Mouse (Mus musculus) layer of hippocampus, postnatal 14 days (tissue): ENCODE results near the gene Nsf. TPM values are rescaled to one million over a fixed set of nuclear protein-coding genes. Genes with fewer than 3 reads are reported as not detected.

ENCODE experiments used
- DNase-seq, 2 experiments: peaks; one replicate each; pipeline ENCODE4 v3.0.0; 2021 to 2022; ENCODE audit warnings: low spot score in 2 of 2, mixed read lengths in 1 of 2
- total RNA-seq, 2 experiments: library from RNA; stranded (reverse); gene quantifications; 2 replicates each; pipeline ENCODE4 v1.2.3; 2021

Gene Nsf
- total RNA-seq, 2 experiments from 2014 or later: 994 to 1,064 TPM

GRCm38 (mm10) chr11:103789951-103790350 lies 163.9 kb downstream of the Nsf start:
- no peak for DNase-seq

GRCm38 (mm10) chr11:103780152-103780551 lies 173.7 kb downstream of the Nsf start:
- no peak for DNase-seq

- DNase-seq: no peak
Measured at GRCm38 (mm10) chr11:103774228-103774530, 179.7 kb downstream of the Nsf start.

GRCm38 (mm10) chr11:103773387-103774227 lies 180.2 kb downstream of the Nsf start, which contains the start of gene Wnt3:
TSS of gene Wnt3 (plus strand) at chr11:103774150.
- DNase-seq: no peak

- no peak for DNase-seq
Measured at GRCm38 (mm10) chr11:103772505-103773386, 181.1 kb downstream of the Nsf start.

Other genes starting within 250 kb of the Nsf start
- gene Wnt9b, start 204.2 kb downstream of the Nsf start, total RNA-seq: 1 to 10 TPM in 1 of 2 experiments, under 1 TPM in 1; 0.48 to 2.7 TPM
- gene Wnt3, start 179.9 kb downstream of the Nsf start, total RNA-seq: 1 to 10 TPM; 2.0 to 2.9 TPM
- 10 to 100 TPM; 55.8 to 56.2 TPM for gene Arf2, start 12.7 kb upstream of the Nsf start, total RNA-seq
- 1 to 10 TPM; 8.0 to 8.3 TPM for gene Crhr1, start 178.8 kb upstream of the Nsf start, total RNA-seq
- not detected for gene Sppl2c, start 232.3 kb upstream of the Nsf start, total RNA-seq